Mouse (Mus musculus) mature B cell (primary cell): ENCODE results near the gene Arfip1.

Experiments
- in situ Hi-C: fragments of 300-500 bp; cut with MboI; formaldehyde crosslinking; loops from 2 replicates; pipeline ENCODE4 v1.14.3; 2019

The Arfip1 gene

DNA sequence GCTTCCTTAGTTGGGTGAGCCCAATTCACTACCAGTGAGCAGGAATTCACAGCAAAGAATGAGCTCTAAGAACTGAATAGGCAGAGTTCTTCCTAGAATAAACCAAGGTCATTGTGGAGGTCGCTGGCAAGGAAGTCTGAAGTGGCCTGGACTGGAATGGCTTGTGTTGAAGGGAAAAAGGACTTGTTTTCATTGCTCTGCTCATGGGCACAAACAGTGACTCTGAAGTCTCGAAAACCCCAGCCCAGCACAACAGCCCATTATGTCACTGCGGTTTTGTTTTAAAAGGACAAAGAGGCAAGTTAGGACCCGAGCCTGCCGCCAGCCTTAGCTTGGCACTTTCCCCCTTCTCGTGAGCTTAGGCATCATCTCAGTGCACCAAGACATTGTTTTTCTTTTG is 93.7 kb downstream of the Arfip1 start:
- in situ Hi-C loops: no loop called here

GRCm38 (mm10) chr3:84484891-84485290 is 97.5 kb downstream of the Arfip1 start:
- in situ Hi-C loops: no loop called here

DNA sequence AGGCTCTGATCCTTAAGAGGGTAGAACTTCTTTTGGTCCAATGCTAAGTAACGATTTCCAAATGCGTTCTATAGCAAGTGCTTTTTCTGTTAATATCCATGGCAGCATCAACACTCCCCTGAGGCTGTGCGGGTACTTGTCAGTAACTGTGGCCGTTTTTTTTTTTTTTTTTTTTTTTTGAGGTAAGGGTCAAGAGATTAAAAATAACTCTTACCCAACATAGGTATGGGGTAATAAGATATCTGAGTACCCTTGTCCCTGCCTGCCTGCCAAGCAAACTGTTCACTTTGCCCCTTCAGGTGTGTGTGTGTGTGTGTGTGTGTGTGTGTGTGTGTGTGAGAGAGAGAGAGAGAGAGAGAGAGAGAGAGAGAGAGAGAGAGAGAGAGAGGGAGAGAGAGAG is 98.1 kb downstream of the Arfip1 start:
- in situ Hi-C loops: no loop called here

GRCm38 (mm10) chr3:84482121-84482520 is 100.3 kb downstream of the Arfip1 start:
- in situ Hi-C loops: no loop called here

- in situ Hi-C loops: no loop called here
Measured at GRCm38 (mm10) chr3:84481104-84481503, 101.3 kb downstream of the Arfip1 start.

DNA sequence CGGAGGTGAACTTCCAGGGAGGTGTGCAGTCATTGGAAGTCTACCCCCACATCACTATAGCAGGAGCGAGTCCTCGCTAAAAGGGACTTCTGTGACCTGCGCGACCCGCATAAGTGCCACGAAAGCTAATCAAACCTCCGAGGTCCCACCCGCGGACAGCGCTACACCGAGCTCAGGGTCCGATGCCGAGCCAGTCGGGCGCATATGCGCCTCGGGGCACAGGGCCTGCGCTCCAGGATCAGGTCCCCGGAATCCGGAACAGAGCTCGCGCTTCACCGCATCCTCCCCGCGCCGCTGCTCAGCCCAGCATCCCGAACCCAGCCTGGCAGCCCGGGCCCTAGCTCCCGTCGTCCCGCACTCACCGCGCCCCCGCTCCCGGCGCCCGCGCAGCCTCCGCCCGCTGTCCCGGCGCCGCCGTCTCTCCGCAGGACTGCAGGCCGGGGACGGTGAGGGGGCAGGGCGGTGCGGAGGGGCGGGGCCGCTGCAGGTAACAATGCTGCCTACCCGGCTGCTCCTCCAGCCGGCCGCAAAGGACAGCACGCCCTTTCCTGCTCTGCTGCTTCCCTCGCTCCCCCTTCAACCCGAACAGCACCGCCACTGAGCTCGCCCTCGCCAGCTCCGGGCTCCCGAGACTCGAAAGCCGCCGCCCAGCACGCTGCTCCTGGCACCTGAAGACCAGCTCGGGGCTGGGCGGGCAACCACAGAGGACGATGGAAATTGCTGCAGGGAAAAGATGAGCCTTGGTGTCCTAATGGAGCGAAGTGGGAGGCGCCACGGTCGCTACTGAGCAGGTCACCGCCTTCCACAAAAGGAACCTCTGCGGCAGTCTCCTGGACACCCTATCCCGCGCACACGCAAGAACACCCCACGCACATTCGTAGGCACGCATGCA is 102.2 kb downstream of the Arfip1 start, which contains the start of gene Fhdc1:
TSS of gene Fhdc1 (minus strand) at position 424 of the 892 bp plus-strand sequence.
- in situ Hi-C loops: no loop called here

GRCm38 (mm10) chr3:84479293-84480005 is 103.0 kb downstream of the Arfip1 start:
- in situ Hi-C loops: no loop called here

DNA sequence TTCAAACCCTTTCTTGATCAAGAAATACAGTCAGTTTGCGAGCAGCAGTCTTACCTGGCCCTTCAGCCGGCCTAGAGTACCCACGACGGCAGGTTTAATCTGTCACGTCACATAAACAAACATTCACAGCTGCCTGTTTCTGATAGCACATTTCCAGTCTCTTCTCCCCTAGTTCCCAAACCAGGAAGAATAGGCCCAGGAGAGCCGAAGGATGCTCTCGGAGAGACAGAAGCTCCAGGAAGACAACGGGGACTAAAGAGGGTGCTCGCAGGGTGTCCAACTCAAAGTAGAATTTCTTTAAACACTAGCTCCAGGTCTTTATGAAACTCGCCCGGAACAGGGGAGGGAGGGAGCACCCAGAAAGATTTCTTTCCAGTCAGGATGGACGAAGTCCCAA is 103.5 kb downstream of the Arfip1 start:
- in situ Hi-C loops: no loop called here

DNA sequence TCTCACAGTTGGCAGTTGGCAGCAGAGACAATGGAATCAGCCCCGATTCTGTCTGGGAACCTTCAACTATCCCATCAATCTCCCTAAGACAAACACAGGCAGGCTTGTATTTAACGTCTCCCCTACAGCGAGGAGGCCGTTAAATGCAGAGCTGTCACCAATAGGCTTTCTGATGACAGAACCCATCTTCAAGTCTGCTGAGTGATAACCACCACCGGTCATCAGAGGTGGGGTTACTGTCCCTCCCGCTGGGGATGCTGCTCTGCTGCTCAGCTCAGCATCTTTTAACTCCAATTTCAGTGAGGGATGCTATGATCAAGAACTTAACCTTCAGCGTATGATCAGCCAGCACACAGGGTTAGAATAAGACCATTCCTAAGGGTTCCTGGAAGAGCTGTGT is 104.2 kb downstream of the Arfip1 start:
- in situ Hi-C loops: no loop called here

DNA sequence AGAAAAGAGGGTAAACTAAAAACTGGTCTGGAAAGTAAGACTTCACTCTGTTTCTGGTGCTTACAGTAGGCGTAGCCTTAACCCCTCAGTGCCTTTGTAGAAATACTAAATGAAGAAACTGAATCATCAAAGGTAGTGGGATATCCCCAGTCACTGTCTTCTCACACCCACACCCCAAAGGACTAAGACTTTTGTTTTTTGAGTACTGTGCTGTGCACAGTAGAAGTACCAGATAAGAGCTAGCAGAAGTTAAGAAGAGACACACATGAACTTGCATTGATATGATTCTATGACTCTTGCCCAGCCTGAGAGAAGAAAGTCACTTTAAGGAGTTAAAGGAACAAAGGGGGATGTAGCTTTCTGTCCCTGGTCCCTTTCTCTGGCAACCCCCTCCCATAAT is 104.9 kb downstream of the Arfip1 start:
- in situ Hi-C loops: no loop called here

- in situ Hi-C loops: no loop called here
Measured at GRCm38 (mm10) chr3:84474981-84475775, 107.2 kb downstream of the Arfip1 start.

DNA sequence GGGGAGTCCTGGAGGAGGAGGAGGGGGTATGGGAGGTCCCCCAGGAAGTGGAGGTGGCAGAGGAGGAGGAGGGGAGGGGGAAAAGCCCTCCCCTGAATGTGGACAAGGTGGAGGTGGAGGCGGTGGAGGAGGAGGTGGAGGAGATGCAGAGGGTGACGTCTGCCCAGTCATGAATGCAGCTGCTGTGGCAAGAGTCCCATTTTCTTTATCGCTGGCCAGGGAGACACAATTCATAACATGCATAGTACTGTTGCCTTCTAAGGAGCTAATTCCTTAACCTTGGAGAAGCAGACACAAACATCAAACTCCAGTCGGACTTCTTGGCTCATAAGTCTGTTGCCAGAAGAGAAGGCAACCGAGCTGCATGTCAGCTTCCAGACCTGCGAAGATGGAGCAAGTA is 108.0 kb downstream of the Arfip1 start:
- in situ Hi-C loops: no loop called here

GRCm38 (mm10) chr3:84472955-84473354 is 109.5 kb downstream of the Arfip1 start:
- in situ Hi-C loops: no loop called here

GRCm38 (mm10) chr3:84472527-84472926 is 109.9 kb downstream of the Arfip1 start:
- in situ Hi-C loops: no loop called here

DNA sequence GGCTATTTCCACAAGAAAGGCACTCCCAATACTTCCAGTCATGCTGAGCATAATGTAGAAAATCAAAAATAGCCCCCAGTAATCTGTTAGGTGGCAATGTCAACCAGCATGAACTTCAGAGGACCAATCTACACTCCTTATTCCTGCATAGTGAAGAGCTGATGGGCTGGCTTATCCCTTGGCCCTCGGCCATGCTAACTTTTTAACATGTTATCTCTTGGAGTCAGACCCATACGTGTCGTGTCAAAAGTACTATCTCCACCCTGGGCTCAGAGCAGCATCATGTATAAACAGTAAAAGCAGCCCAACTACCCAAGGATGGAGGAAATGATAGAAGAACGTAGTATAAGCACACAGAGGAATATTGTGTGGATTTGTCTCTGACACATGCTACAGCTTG is 111.3 kb downstream of the Arfip1 start:
- in situ Hi-C loops: no loop called here

DNA sequence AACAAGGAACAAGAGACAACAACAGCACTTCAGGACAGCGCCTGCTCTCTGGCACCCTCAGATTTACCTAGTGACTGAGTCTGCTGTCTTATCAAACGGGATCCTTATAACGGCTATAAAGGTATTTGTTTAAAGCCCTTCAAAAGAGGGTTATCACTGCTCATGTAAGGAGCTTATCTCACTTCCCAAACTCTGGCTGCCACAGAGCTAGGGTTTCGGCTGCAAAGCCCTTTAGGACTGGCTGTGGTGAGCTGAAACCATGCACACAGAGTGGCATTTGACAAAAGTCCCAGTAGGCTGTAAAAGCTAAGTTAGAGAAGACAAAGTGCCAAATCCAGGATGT is 114.3 kb downstream of the Arfip1 start:
- in situ Hi-C loops: no loop called here

- in situ Hi-C loops: no loop called here
Measured at GRCm38 (mm10) chr3:84467419-84468110, 114.9 kb downstream of the Arfip1 start.

- in situ Hi-C loops: no loop called here
Measured at GRCm38 (mm10) chr3:84465822-84466500, 116.5 kb downstream of the Arfip1 start.

DNA sequence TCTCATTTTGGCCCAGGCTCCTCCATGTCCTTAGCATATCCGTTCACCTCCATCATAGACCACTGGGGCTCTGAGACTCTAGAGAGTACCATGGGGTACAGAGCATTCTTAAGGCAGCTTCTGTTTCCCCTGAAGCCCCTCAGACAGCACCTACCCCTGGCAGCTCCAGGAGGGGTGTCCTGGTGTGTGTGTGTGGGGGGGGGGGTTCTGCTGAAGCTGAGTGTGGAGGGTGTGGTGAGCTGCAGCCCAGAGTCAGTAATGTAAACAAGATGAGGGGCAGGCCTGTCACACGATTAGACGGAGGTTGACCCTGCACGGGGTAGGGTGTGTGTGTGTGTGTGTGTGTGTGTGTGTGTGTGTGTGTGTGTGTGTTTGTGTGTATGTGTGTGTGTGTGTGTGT is 120.7 kb downstream of the Arfip1 start:
- in situ Hi-C loops: no loop called here

DNA sequence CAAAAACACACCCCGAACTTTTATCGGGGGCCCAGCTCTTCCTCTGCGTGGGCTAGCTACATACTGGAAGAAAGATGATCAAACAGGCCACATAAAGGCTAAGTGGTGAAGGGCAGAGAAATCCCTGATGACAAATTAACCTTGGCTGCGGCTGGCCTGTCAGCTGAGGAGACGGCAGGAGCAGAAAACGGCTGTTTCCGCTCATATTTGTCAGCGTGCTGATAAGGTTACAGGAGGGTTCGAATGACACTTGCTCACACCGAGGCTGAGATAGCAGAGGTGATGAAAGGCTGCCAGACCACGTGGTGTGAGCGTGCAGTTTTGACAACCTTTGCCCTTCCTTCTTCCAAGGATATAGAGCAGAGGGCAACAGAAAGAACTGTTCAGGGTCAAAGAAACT is 121.5 kb downstream of the Arfip1 start:
- in situ Hi-C loops: no loop called here

GRCm38 (mm10) chr3:84460499-84460898 is 121.9 kb downstream of the Arfip1 start:
- in situ Hi-C loops: no loop called here
